Mouse (Mus musculus) liver, embryonic 14.5 days (tissue): ENCODE data around the gene Exo5. TPM values are rescaled to one million over a fixed set of nuclear protein-coding genes. Genes with fewer than 3 reads are reported as not detected.

ENCODE experiments used
- ATAC-seq: fragments of 200-750 bp; cut with Nextera tagmentation; 2 replicates; pipeline ENCODE4 v1.8.0; 2017; ENCODE audit warnings: moderate number of reproducible peaks, mild to moderate bottlenecking, moderate library complexity; ENCODE audit not compliant: insufficient read depth
- DNase-seq, 3 experiments: peaks; one replicate each; pipeline ENCODE4 v3.0.0-alpha.2; 2012 to 2013; ENCODE audit warnings: low read depth in 3 of 3, low spot score in 3 of 3
- H3K27ac ChIP-seq: fragments of 300-500 bp; sonication (generic); 2 replicates; pipeline ENCODE4 v1.5.1; 2014; ENCODE audit warnings: moderate library complexity, mild to moderate bottlenecking, control low read depth, inconsistent platforms
- H3K27me3 ChIP-seq: fragments of 300-500 bp; sonication (generic); 2 replicates; pipeline ENCODE4 v1.6.1; 2014; ENCODE audit warnings: mild to moderate bottlenecking, low read length, moderate library complexity; ENCODE audit not compliant: control insufficient read depth, insufficient read depth
- H3K36me3 ChIP-seq: fragments of 300-500 bp; sonication (generic); replicated peaks from 2 replicates; pipeline ENCODE4 v1.6.1; 2014; ENCODE audit warnings: low read depth; ENCODE audit not compliant: control insufficient read depth, insufficient read depth
- H3K4me1 ChIP-seq, 2 experiments: fragments of 200-500 bp in 1 of 2; fragments of 300-500 bp in 1 of 2; sonication (generic) in 1 of 2; replicated peaks; 2 replicates each; pipeline ENCODE4 v1.6.1; 2012 to 2014; ENCODE audit warnings: antibody characterized with exemption in 1 of 2, inconsistent platforms in 1 of 2, low read length in 1 of 2; ENCODE audit not compliant: control insufficient read depth in 2 of 2, insufficient read depth in 2 of 2
- H3K4me2 ChIP-seq: fragments of 300-500 bp; sonication (generic); 2 replicates; pipeline ENCODE4 v1.6.1; 2014; ENCODE audit warnings: low read depth, mild to moderate bottlenecking, control low read depth, moderate library complexity
- H3K4me3 ChIP-seq, 2 experiments: fragments of 200-500 bp in 1 of 2; fragments of 300-500 bp in 1 of 2; sonication (generic) in 1 of 2; 2 replicates each; pipeline ENCODE4 v1.5.1; 2012 to 2014; ENCODE audit warnings: low read depth in 2 of 2, low read length in 2 of 2, mild to moderate bottlenecking in 2 of 2, control low read depth in 1 of 2, inconsistent platforms in 1 of 2, moderate library complexity in 1 of 2; ENCODE audit not compliant: insufficient read depth in 1 of 2
- H3K9ac ChIP-seq: fragments of 300-500 bp; sonication (generic); replicated peaks from 2 replicates; pipeline ENCODE4 v1.6.1; 2014; ENCODE audit warnings: mild to moderate bottlenecking, control low read depth, moderate library complexity
- H3K9me3 ChIP-seq: fragments of 300-500 bp; sonication (generic); 2 replicates; pipeline ENCODE4 v1.6.1; 2016; ENCODE audit warnings: low read length, mixed read lengths; ENCODE audit not compliant: control insufficient read depth
- CTCF ChIP-seq: IDR thresholded peaks from 2 replicates; pipeline ENCODE4 v1.5.1; 2016; ENCODE audit warnings: antibody characterized with exemption, low read depth, control low read depth
- EP300 ChIP-seq: IDR thresholded peaks from 2 replicates; pipeline ENCODE4 v1.6.1; 2016; ENCODE audit warnings: antibody characterized with exemption, low read depth
- WGBS: fragments of 180-500 bp; shearing (Covaris S2); extraction: QIAGEN DNeasy Blood & Tissue Kit; methylation state at CpG from one replicate; pipeline ENCODE4 v1.1.7; 2014; ENCODE audit not compliant: insufficient replicate concordance; 5-methylcytosine and 5-hydroxymethylcytosine counted together
- microRNA-seq: library from miRNA; unstranded; fragments of <30 nt; microRNA quantifications from one replicate; pipeline ENCODE4, GENCODE M21; 2016
- polyA plus RNA-seq, 2 experiments: library from polyadenylated mRNA; depleted of rRNA in 1 of 2; stranded (reverse) in 1 of 2; unstranded in 1 of 2; fragments of >200 nt; fragmentation: Nextera tagmentation in 1 of 2; extraction: Ambion mirVana in 1 of 2; gene quantifications; 2 replicates each; pipeline versions ENCODE4 v1.2.1 to v1.2.3; 2012 to 2014

Gene Exo5
- polyA plus RNA-seq, 2 experiments: 5.8 to 7.2 TPM

DNA sequence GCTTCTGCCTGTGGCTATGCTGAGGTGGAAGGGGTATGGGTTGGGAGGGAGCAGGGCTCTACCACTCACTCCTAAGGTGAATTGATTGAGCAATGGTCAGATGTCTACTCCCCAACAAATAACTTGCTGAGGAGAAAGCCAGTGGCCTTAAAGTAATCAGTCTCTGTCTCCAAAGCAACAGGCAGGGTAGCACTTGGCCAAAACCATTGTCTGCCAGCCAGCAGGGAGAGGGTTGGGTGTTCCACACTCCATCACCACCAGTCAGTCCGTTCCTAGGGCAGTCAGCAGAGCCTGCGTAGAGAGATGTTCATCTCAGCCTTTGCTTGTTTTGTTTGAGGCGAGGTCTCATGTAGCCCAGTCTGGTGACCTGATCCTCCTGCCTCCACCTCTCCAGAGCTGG is 48.9 kb downstream of the Exo5 start:
- TF ChIP-seq CTCF (no peak), EP300 (no peak)
- H3K4me2 ChIP-seq: no peak overlapping the region
- 54% methylated on average over 3 of the region's 3 CpGs for WGBS
- no peaks in the 10 kb centered on the region for H3K36me3 ChIP-seq
- H3K4me1 ChIP-seq: no peaks in the 10 kb centered on the region; a peak in 1 of 4 replicates
- DNase-seq (no peak), ATAC-seq (no peak)
- no peak overlapping the region for H3K9ac ChIP-seq
- H3K27me3 ChIP-seq: no peaks in the 10 kb centered on the region
- no peak overlapping the region for H3K4me3 ChIP-seq
- no peak overlapping the region for H3K27ac ChIP-seq
- no peaks in the 10 kb centered on the region for H3K9me3 ChIP-seq

Small RNAs within 50 kb of the gene (microRNA-seq; reads per million reads assigned to microRNA genes)
- gene Mir7015: not detected

Other genes with a start within 250 kb of the Exo5 start
- gene Kcnq4, start 176.4 kb downstream of the Exo5 start, polyA plus RNA-seq (2012; rRNA removed): 0.06 and 0.10 TPM in 2 replicates
- gene Kcnq4, start 176.4 kb downstream of the Exo5 start, polyA plus RNA-seq (2014; fragmentation: Nextera tagmentation; extraction: Ambion mirVana): 0.08 TPM in 1 of 2 replicates, not detected in the other
- 53.3 and 58.2 TPM in 2 replicates for gene Nfyc, start 93.4 kb downstream of the Exo5 start, polyA plus RNA-seq (2012; rRNA removed)
- gene Nfyc, start 93.4 kb downstream of the Exo5 start, polyA plus RNA-seq (2014; fragmentation: Nextera tagmentation; extraction: Ambion mirVana): 50.6 and 50.7 TPM in 2 replicates
- 0.19 and 0.25 TPM in 2 replicates for gene Rims3, start 70.2 kb downstream of the Exo5 start, polyA plus RNA-seq (2012; rRNA removed)
- gene Rims3, start 70.2 kb downstream of the Exo5 start, polyA plus RNA-seq (2014; fragmentation: Nextera tagmentation; extraction: Ambion mirVana): 0.09 and 0.15 TPM in 2 replicates
- gene Zfp69, start 26.7 kb upstream of the Exo5 start, polyA plus RNA-seq (2012; rRNA removed): 1.0 and 1.1 TPM in 2 replicates
- 1.2 and 1.3 TPM in 2 replicates for gene Zfp69, start 26.7 kb upstream of the Exo5 start, polyA plus RNA-seq (2014; fragmentation: Nextera tagmentation; extraction: Ambion mirVana)
- 15.4 and 17.0 TPM in 2 replicates for gene Smap2, start 92.2 kb upstream of the Exo5 start, polyA plus RNA-seq (2012; rRNA removed)
- 19.6 and 22.1 TPM in 2 replicates for gene Smap2, start 92.2 kb upstream of the Exo5 start, polyA plus RNA-seq (2014; fragmentation: Nextera tagmentation; extraction: Ambion mirVana)
- gene Col9a2, start 114.4 kb upstream of the Exo5 start, polyA plus RNA-seq (2012; rRNA removed): 0.79 and 1.9 TPM in 2 replicates
- 0.83 and 1.1 TPM in 2 replicates for gene Col9a2, start 114.4 kb upstream of the Exo5 start, polyA plus RNA-seq (2014; fragmentation: Nextera tagmentation; extraction: Ambion mirVana)
- 8.3 and 10.3 TPM in 2 replicates for gene Zmpste24, start 173.2 kb upstream of the Exo5 start, polyA plus RNA-seq (2012; rRNA removed)
- 15.1 and 15.6 TPM in 2 replicates for gene Zmpste24, start 173.2 kb upstream of the Exo5 start, polyA plus RNA-seq (2014; fragmentation: Nextera tagmentation; extraction: Ambion mirVana)
- not detected in 2 replicates for gene Tmco2, start 184.2 kb upstream of the Exo5 start, polyA plus RNA-seq (2012; rRNA removed)
- gene Tmco2, start 184.2 kb upstream of the Exo5 start, polyA plus RNA-seq (2014; fragmentation: Nextera tagmentation; extraction: Ambion mirVana): not detected in 2 replicates